Mouse (Mus musculus) heart, adult 11 months (tissue): Measurements from ENCODE around the gene Tmem254c.
"Not testable (repeated sequence)": the region's sequence is repeated elsewhere in the genome, so short reads cannot be mapped to it uniquely, and the experiment has no call there.

Experiments used
- DNase-seq: peaks from one replicate; pipeline ENCODE4 v3.0.0; 2022

The Tmem254c gene

GRCm38 (mm10) chr14:26067325-26067633 lies at the start of gene Tmem254c:
Tmem254c (minus strand) TSS chr14:26067355.
- not testable (repeated sequence) for DNase-seq

- DNase-seq: not testable (repeated sequence)
These were observed 30.5 kb upstream of the Tmem254c start for GRCm38 (mm10) chr14:26097622-26098021.

GRCm38 (mm10) chr14:26081997-26082396 lies 14.8 kb upstream of the Tmem254c start, which contains the start of gene Cphx3:
Cphx3 (plus strand) TSS chr14:26082297.
- not testable (repeated sequence) for DNase-seq

- not testable (repeated sequence) for DNase-seq
These were observed 14.1 kb upstream of the Tmem254c start, which contains the start of gene Cphx2 for GRCm38 (mm10) chr14:26081216-26081615. Cphx2 (plus strand) TSS chr14:26081516.

- DNase-seq: not testable (repeated sequence)
These were observed 9.7 kb upstream of the Tmem254c start for GRCm38 (mm10) chr14:26076620-26077390.

- not testable (repeated sequence) for DNase-seq
These were observed 406 bp downstream of the Tmem254c start for GRCm38 (mm10) chr14:26066574-26067324.

GRCm38 (mm10) chr14:26059362-26059761 lies 7.8 kb downstream of the Tmem254c start:
- DNase-seq: not testable (repeated sequence)

- DNase-seq: not testable (repeated sequence)
These were observed 9.0 kb downstream of the Tmem254c start for GRCm38 (mm10) chr14:26058184-26058583.

- not testable (repeated sequence) for DNase-seq
These were observed 18.4 kb downstream of the Tmem254c start for GRCm38 (mm10) chr14:26048767-26049166.

GRCm38 (mm10) chr14:26047026-26047425 lies 20.1 kb downstream of the Tmem254c start:
- not testable (repeated sequence) for DNase-seq

- DNase-seq: not testable (repeated sequence)
These were observed 22.1 kb downstream of the Tmem254c start for GRCm38 (mm10) chr14:26045007-26045406.

- not testable (repeated sequence) for DNase-seq
These were observed 24.5 kb downstream of the Tmem254c start, which contains the start of gene Gm9780 for GRCm38 (mm10) chr14:26042611-26043010. Gm9780 (minus strand) TSS chr14:26042711.

- not testable (repeated sequence) for DNase-seq
These were observed 31.7 kb downstream of the Tmem254c start for GRCm38 (mm10) chr14:26035439-26035838.

- not testable (repeated sequence) for DNase-seq
These were observed 32.8 kb downstream of the Tmem254c start for GRCm38 (mm10) chr14:26034364-26034763.

GRCm38 (mm10) chr14:26025653-26026052 lies 41.5 kb downstream of the Tmem254c start:
- not testable (repeated sequence) for DNase-seq

GRCm38 (mm10) chr14:26022831-26023230 lies 44.3 kb downstream of the Tmem254c start:
- not testable (repeated sequence) for DNase-seq

GRCm38 (mm10) chr14:26021555-26021954 lies 45.6 kb downstream of the Tmem254c start:
- DNase-seq: not testable (repeated sequence)

GRCm38 (mm10) chr14:26016414-26016813 lies 50.7 kb downstream of the Tmem254c start:
- not testable (repeated sequence) for DNase-seq
